Mouse (Mus musculus) splenic B cell, adult 2 months (primary cell): ENCODE data around the gene Gm20696.
A peak's percentile ranks its signal among the peaks of the same experiment; 100 is the strongest.

Source experiments
- DNase-seq: peaks from one replicate; pipeline ENCODE4 v3.0.0-alpha.2; 2011; ENCODE audit warnings: low read depth, low spot score
- H3K27me3 ChIP-seq: 2 replicates; pipeline ENCODE4 v1.6.1; 2012; ENCODE audit warnings: mild to moderate bottlenecking, low read length, moderate library complexity, mixed read lengths; ENCODE audit not compliant: control insufficient read depth, poor library complexity, insufficient read depth, severe bottlenecking
- H3K36me3 ChIP-seq: 2 replicates; pipeline ENCODE4 v1.6.1; 2012; ENCODE audit warnings: mild to moderate bottlenecking, low read length, moderate library complexity, mixed read lengths; ENCODE audit not compliant: control insufficient read depth, poor library complexity, insufficient read depth, severe bottlenecking

Gm20696 gene

DNA sequence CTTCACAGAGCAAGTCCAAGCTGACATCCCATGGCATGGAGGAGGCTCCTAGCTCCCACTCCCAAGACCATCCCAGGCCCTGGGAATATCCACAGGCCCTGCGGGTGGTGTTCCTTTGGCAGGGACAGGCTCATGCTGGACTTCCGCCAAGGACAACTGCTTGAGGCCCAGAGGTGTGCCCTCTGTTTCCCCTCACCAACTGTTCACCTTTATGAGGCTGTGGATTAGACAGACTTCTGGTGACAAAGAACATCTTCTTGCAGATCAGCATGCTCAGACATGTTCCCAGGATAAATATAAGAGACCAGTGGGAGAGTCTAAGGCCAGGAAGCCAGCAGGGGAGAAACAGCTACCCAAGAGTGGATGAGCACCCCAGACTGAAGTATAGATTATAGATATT is 296.7 kb downstream of the Gm20696 start:
- H3K27me3 ChIP-seq, result no peaks in the 10 kb centered on the region
- no peaks in the 10 kb centered on the region for H3K36me3 ChIP-seq
- DNase-seq, result no peak

DNA sequence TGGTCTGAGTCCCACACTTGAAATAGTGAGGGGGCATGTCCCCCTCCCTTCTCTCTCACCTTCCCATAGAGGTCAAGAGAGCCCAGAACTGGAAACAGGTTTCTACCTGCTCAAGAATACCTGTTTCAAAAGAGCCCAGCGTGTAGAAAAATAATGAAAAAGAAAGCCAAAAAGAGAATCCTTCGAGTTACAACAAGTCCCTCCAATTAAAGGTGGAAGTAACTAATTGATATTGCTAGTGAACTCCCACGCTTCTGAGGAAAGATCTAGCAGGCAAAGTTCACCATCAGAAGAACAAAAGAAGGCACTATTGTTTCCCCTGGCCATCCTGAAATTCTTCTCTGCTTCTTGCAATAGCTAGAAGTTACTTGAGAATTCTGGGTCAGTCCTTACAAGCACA is 297.4 kb downstream of the Gm20696 start:
- no peak for DNase-seq
- H3K27me3 ChIP-seq, result no peaks in the 10 kb centered on the region
- H3K36me3 ChIP-seq, result no peaks in the 10 kb centered on the region

DNA sequence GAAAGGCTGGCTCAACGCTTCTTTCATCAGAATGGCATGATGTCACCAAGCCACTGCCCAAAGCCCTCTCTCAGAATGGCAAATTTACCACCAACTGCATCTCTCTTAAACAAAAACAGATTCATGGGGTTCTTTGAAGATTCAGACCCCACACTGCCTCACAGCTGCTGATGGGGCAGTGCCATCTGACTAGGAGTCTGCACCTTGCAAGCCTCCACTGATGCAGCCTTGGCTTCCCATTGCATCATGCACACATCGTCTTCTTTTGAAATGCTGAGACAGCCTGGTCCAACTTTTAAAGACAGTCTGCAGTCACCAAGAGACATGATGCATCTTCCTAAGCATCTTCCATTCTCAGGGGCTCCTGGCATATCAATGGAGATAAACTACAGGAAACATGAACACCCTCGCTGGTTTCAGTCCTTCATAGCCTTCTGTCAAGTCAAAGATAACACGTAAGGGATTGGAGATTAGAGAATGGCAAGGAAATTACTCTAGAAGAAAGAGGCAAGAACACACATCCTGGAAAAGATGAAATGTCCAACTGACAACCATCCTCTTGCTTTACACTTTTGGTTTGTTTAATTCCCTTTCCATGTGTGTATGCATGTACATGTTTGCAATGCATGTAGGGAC is 298.4 kb downstream of the Gm20696 start:
- Histone ChIP-seq H3K36me3 (no peaks in the 10 kb centered on the region), H3K27me3 (no peaks in the 10 kb centered on the region)
- no peak for DNase-seq

DNA sequence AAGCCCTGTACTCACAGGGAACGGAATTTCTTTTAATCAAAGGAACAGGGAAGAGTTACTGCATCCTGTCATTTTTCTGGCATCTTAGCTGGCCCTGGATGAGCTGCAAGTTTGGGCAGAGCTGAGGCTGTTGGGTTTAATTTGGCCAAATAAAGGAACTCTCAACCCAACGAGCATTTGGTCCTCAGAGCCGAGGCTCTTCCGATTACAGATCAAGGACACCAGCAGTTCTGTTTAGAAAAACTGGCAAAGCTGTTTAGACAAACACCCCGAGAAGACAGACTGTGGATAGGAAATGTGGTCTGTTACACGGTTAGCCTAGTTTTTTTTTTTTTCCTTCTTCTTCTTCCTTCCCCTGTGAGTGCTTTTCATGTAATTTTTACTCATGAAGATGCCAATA is 302.1 kb downstream of the Gm20696 start:
- DNase-seq, result no peak
- Histone ChIP-seq H3K36me3 (no peaks in the 10 kb centered on the region), H3K27me3 (no peaks in the 10 kb centered on the region)

DNA sequence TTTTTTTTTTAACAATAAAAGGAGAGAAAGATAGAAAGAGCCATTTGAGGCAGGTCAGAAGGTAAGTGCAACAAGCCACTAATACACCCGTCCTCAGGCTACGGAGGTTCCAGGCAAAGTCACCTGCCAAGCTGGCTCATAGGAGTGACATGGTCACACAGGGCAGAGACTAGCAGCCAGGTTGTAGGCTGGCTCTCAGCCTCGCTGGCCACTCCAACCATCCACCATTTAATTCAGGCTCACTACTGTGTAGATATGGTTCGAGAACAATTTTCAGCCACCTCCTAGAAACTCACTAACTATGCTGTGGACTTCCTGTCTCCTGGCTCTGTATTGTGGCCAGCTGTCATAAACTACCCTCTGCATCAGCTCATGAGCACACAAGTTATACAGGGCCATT is 306.0 kb downstream of the Gm20696 start:
- no peak for DNase-seq
- no peaks in the 10 kb centered on the region for H3K27me3 ChIP-seq
- H3K36me3 ChIP-seq, result no peaks in the 10 kb centered on the region

DNA sequence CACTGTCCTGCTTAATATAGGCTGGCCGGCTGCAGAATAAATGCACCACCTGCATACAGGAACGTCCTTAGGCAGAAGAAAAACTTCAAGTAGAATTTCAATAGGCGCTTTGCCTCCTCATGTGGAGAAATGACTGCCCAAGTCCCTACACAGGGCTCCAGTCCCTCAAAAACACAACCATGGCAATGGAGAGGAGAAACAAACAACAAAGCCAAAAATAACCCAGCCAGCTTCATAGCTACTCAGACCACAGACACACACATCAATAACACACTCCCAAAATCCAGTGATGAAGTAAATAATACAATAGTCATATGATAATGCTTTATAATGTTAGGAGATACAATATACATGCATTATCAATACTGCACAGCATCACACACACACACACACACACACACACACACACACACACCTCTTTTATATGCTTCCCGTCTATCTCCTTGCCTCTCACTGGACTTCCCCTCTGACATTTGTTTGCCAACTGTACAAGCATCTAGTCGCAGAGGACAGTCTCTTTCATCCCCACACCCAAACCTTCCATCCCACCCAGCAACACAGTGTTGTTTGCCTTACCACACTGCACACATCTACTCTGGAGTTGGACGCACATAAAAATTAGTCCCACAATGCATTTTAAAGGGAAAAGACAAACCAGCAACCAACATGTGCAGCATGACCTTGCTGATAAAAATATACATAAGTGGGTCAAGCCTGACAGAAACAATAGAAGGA is 306.7 kb downstream of the Gm20696 start:
- no peak for DNase-seq
- no peaks in the 10 kb centered on the region for H3K27me3 ChIP-seq
- no peaks in the 10 kb centered on the region for H3K36me3 ChIP-seq

DNA sequence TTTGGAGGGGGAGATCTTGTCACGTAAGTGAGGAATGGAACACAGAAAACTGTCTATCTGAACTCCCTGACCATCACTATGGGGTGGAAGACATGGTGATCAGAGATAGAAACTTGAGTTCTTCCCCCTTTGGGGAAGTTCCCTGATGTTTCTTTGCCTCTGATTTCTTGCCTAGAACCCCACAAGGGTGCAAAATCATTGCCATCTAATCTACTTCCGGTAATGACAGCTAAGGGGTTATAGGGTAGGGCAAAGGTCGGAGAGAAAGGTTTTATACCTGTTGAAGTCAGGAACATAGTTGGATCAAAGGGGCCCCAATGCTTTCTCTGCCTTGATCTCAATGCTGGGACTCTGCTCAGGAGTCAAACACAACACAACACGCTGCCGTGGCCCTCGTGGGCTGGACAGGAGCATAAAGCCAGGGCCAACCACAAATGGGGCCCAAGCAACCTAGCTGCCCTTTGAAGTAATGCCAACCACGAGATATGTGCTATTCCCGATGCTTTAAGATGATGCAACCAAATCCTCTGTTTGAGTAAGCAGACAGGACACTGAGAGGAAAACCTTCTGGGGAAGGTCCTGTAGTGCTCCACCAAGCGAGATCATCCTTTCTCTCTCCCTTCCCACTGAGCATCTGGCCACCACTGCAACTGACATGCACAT is 307.4 kb downstream of the Gm20696 start:
- no peaks in the 10 kb centered on the region for H3K27me3 ChIP-seq
- peak; percentile 54 for DNase-seq
- H3K36me3 ChIP-seq, result no peaks in the 10 kb centered on the region

DNA sequence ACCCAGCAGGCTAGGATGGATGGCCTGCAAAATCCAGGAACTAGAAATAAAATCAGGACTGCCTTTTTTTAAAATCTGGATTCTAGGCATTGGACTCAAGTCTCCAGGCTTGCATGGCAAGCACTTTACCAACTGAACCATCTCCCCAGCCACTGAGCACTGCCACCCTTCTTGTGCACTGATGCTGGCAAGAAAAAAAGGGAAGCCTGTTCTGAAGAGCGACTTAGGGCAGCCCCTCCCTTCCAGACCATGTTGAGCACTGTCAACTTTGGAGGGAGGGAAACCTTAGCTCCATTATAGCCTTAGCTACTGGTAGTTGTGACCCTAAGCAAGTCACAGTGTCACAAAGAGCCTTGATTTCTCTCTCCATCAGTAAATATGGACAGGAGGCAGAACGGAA is 308.7 kb downstream of the Gm20696 start:
- H3K36me3 ChIP-seq, result no peaks in the 10 kb centered on the region
- H3K27me3 ChIP-seq, result no peaks in the 10 kb centered on the region
- peak; percentile 60 for DNase-seq

DNA sequence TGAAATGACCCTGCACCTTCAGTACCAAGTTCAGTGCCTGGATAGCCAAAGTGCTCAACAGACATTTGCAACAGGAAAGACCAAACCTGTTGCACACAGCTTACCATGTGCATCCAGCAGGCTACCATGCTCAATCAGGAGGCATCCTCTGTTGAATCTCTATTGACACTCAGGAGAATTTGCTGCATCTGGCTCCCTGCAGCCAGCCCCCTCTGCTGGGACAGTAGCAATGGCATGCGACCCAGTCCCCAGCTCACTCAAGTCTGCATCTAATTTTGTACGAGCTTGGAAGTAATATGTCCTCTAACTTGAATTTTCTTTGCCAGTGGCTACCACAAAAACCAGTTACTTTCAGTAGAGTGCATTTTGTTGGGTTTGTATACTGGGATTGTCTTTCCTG is 312.3 kb downstream of the Gm20696 start:
- no peak for DNase-seq
- Histone ChIP-seq H3K27me3 (no peaks in the 10 kb centered on the region), H3K36me3 (no peaks in the 10 kb centered on the region)

DNA sequence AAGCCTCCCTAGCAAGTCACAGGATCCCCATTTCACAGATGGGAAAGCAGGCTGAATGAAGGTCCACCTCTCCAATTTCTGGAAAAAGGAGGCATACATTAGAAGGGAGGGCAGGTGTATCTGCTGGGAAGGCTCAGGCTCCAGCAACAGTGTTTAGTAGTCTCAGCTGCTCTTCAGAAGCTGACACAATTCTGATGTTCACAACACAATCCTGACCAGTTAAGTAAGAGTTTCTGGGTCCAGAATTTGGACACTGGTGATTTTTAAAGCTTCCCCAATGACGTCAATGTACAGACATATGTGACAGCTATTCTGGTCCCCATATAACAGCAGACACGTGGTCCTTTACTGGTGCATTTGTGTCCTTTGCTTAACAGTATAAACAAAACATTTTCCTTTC is 313.2 kb downstream of the Gm20696 start:
- no peak for DNase-seq
- no peaks in the 10 kb centered on the region for H3K27me3 ChIP-seq

DNA sequence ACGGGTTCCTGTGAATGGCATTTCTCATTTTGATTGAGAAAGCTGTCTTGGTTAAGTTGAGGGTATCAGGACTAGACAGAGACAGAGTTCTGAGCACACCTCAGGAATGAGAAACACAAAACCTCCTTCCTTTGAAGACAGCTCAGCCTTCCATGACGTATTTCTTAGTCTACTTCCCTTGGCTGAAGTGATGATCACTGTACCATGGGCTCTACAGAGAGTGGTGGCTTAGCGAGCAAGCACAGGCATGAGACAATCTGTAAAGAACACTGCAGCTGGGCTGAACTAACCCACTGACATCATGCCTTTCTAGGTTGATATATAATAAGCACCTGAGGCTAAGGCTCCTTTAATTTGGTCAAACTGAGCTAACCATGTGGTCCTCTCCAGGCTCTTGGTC is 316.0 kb downstream of the Gm20696 start:
- H3K27me3 ChIP-seq, result no peaks in the 10 kb centered on the region
- DNase-seq, result peak; percentile 78
- H3K36me3 ChIP-seq, result no peaks in the 10 kb centered on the region

More for the DNA sequence above, 313.2 kb downstream of the Gm20696 start:
- no peaks in the 10 kb centered on the region for H3K36me3 ChIP-seq

DNA sequence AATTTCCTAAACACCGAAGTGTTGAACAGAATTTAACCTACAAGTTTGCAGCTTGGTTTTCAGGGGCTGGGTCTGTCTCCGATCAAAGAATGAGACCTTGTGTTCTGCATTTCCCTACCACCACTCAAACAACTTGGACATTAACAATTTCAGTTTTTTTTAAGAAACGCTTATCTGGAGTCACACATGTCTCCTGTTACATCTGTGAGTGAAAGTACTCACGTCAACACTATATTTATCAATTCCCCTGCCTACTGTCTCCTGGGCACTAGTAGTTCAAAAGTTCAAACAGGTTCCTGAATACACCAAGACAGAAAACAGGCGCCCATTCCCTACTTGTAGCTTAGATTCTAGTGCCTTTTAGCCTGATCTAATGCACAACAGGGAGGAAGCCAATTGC is 316.4 kb downstream of the Gm20696 start:
- H3K36me3 ChIP-seq, result no peaks in the 10 kb centered on the region
- no peak for DNase-seq
- no peaks in the 10 kb centered on the region for H3K27me3 ChIP-seq

DNA sequence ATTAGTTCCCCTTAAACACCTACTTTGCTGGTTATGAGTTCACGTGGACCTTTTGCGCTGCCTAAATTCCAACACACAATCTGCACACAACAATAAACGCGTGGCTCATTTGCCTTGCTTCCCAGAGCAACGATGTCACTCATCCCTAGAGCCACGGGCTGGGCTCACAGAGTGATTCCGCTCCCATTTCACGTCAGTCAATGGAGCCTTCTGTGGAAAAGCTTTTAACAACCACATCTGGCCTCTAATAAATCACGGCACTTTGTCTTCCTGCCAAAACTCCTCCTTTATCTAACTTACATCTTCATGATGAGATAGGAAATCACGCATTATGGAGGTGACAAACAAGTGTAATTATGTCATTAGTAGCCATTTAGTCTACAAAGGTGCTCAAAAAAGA is 318.8 kb downstream of the Gm20696 start:
- no peak for DNase-seq
- no peaks in the 10 kb centered on the region for H3K36me3 ChIP-seq
- no peaks in the 10 kb centered on the region for H3K27me3 ChIP-seq

DNA sequence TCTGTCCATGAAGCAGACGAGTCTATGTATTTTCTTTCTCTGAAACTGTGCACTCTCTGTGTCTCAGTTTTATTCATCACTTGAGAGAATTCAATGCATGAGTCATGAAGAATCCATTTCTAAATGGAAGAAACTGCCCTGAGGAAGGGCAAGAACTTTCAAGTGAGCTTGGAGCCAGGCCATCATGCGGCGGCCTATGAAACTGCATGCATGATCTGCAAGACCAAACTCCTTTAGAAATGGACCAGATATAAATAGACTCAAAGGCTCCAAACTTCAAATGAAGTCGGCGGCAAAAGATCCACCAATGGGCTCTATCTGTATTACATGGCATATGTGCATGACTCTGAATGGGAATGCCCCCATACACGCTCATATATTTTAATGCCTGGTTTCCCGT is 321.6 kb downstream of the Gm20696 start:
- DNase-seq, result no peak
- no peaks in the 10 kb centered on the region for H3K27me3 ChIP-seq
- H3K36me3 ChIP-seq, result no peaks in the 10 kb centered on the region

DNA sequence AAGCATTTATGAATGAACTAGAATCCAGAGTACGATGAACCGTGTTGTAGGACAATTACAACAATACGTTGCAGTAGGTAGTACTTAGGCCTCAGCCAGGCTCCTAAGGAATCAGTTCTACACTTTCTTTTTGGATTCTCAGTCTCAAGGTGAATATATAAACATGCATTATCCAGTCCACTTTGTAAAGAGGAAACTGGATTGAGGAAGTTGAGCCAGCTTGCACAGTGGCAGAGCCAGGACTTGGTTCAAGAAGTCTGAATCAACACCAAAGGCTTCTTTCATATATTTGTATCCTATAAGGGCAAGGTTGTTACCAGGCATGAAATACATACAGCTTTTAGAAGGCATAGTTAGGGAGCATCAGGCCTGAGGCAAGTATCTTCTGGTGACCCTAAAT is 322.2 kb downstream of the Gm20696 start:
- Histone ChIP-seq H3K36me3 (no peaks in the 10 kb centered on the region), H3K27me3 (no peaks in the 10 kb centered on the region)
- peak; percentile 18 for DNase-seq
